Mouse (Mus musculus): Measurements from ENCODE around the gene Emc4. TPM values are rescaled to one million over a fixed set of nuclear protein-coding genes. Genes with fewer than 3 reads are reported as not detected.

Gene Emc4
- polyA plus RNA-seq, 1 experiment, result 84.9 TPM

DNA sequence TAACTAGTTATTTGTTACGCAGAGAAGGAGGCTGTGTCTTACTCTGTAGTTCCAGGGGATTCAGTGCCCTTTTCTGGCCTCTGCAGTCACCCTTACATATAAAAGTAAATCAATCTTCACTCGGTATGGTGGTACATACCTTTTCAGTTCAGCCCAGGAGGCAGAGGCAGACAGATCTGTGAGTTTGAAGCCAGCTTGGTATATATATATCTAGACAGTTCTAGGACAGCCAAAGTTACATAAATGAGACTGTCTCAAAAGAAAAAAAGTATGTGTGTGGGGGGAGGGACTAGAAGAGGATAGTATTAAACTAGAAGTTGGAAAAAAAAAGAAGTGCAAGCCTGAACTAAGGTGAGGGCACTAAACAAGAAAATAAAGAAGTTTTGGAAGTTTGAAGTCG, 19.6 kb downstream of the Emc4 start:
- no peak for DNase-seq (ENCODE audit: low read depth, low spot score)
- WGBS, result 88% methylated on average over 3 of the region's 3 CpGs

GRCm38 (mm10) chr2:112341117-112341516, 26.7 kb downstream of the Emc4 start:
- no peak for DNase-seq (ENCODE audit: low read depth, low spot score)
- WGBS, result 64% methylated on average over 3 of the region's 3 CpGs

DNA sequence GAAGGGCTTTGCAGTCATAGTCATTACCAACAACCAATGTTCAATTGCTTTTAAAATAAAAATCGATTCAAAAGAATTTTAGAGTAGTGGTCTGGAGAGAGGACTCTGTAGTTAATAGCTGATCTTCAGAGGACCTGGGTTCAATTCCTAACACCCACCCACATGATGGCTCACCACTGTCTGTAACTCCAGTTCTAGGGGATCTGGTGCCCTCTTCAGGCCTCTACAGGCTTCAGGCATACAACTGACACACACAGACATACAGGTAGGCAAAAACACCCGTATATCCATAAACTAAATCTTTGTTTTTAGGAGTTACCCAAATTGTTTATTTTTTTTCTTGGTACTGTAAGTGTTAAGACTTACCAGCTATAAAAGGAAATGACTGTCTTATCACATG, 28.1 kb downstream of the Emc4 start:
- no peak for DNase-seq (ENCODE audit: low read depth, low spot score)
- 83% methylated on average over 2 of the region's 2 CpGs for WGBS

- 92% methylated on average over 6 of the region's 6 CpGs for WGBS
- DNase-seq (ENCODE audit: low read depth, low spot score), result no peak
Observed at GRCm38 (mm10) chr2:112337211-112337610, 30.6 kb downstream of the Emc4 start.

DNA sequence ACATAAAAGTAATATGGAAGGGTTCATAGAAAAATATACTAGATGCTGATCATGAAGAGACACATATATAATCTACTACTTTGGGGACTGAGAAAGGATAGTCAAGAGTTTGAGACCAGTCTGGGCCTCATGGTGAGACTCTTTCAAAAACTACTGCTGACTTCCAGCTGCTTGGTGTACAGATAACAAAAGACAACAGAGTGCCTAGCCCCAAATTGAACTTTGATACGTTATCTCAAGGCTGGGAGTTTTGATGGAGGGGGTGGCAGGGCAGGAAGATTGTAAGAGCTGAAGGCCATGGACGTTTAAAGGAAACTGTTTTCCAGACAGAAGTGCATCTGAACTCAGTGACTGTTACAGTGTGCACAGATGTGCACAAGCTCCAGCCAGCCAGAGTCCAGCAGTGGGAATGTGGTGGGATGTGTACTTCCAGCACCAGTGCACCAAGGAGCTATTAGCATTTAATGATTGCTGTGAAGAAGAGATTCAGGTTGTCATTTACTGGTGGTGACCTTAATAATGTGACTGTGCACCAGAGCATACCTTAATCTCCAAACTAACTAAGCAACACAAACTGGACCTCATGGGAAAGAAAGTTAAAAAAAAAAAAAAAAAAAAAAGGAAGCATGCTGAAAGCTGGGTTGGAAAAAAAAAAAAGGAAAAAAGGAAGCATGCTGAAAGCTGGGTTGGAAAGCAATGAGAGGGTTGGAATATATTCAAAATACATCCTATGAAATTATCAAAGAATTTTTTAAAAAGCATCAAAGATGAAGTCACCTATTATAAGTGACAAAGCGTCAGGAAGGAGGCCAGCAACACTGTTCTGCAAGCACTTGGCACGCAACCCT, 35.6 kb downstream of the Emc4 start:
- 41% methylated on average over 4 of the region's 4 CpGs for WGBS
- no peak for DNase-seq (ENCODE audit: low read depth, low spot score)

DNA sequence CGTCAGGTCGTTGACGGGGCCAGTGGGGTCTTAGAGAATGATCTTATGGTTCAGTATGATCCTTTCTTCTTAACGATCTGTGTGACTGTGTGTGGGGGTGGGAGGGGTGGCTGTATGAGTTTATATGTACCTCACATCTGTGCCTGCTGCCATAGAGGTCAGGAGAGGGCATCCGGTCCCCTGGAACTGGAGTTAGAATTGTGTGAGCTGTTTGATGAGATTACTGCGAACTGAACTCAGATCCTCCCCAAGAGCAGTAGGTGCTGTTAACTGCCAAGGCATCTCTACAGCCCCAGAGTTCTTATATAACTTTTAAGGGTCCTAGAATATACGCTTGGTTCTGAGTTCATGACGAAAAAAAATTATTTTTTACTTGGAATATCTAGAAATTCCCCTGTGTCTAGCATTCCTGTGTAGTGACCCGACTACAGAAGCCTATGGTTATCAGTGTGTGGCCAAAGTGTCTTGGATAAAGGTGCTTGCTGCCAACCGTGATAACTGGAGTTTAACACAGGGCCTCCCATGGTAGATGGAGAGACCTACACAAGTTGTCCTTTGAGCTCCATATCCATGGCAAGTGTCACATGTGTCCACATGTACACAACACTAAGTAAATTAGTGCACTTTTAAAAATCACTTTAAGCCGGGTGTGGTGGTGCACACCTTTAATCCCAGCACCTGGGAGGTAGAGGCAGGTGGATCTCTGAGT, 39.6 kb downstream of the Emc4 start:
- WGBS, result 78% methylated on average over 11 of the region's 11 CpGs
- no peak for DNase-seq (ENCODE audit: low read depth, low spot score)

GRCm38 (mm10) chr2:112318905-112319304, 48.9 kb downstream of the Emc4 start:
- WGBS, result 40% methylated on average over 7 of the region's 7 CpGs
- no peak for DNase-seq (ENCODE audit: low read depth, low spot score)

DNA sequence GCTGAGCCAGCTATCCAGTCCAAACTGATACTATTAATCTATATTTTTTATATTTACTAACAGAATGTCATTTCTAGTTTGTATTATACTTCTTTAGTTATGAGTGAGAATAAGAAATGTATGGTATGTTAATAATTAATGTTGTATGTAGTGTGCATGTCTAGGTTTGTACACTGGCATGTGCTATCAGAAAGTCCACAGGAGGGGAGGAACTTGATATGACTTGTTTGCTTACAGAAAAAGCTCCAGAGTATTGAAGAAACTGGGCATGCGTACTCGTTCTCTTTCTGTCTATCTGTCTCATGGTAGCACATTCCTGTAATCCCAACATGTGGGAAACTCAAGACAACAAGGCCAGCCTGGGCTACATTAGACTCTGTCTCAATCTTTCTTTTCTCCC, 49.6 kb downstream of the Emc4 start:
- DNase-seq (ENCODE audit: low read depth, low spot score), result no peak
- WGBS, result 68% methylated on average over 2 of the region's 2 CpGs

DNA sequence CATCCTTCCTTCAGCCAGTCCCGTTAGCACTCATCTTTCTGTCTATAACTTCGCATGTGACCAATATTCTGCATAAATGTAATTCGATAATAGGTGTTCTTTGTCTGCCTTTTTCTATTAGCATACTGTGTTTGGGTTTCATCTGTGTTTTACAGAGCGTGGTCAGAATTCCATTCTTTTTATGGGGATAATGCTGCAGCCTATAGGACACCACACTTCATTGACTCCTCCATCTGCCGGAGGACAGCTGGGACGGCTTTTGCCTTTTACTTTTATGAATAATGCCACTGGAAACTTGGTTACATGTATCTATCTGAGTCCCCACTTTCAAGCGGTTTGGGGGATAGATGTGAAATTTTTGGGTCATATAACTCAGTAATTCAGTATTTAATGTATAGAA, 52.2 kb downstream of the Emc4 start:
- 93% methylated on average over 7 of the region's 7 CpGs for WGBS
- DNase-seq (ENCODE audit: low read depth, low spot score), result no peak

Other genes with a start within 250 kb of the Emc4 start
- gene Olfr1316, start 233.1 kb downstream of the Emc4 start, polyA plus RNA-seq (2012; rRNA removed), result not detected in 2 replicates
- gene Olfr1317, start 227.7 kb downstream of the Emc4 start, polyA plus RNA-seq (2012; rRNA removed), result not detected in 2 replicates
- not detected in 2 replicates for gene Olfr1318, start 213.8 kb downstream of the Emc4 start, polyA plus RNA-seq (2012; rRNA removed)
- 55.7 and 150 TPM in 2 replicates for gene Lpcat4, start 128.6 kb downstream of the Emc4 start, polyA plus RNA-seq (2012; rRNA removed)
- gene Nutm1, start 108.7 kb downstream of the Emc4 start, polyA plus RNA-seq (2012; rRNA removed), result not detected in 2 replicates
- gene Nop10, start 106.1 kb downstream of the Emc4 start, polyA plus RNA-seq (2012; rRNA removed), result 96.1 and 105 TPM in 2 replicates
- 15.2 and 32.1 TPM in 2 replicates for gene Slc12a6, start 102.2 kb downstream of the Emc4 start, polyA plus RNA-seq (2012; rRNA removed)
- gene Gm21985, start 101.7 kb downstream of the Emc4 start, polyA plus RNA-seq (2012; rRNA removed), result 0.02 TPM in 1 of 2 replicates, not detected in the other
- gene Katnbl1, start 11.2 kb upstream of the Emc4 start, polyA plus RNA-seq (2012; rRNA removed), result 1.8 and 2.2 TPM in 2 replicates
- 6.4 and 6.6 TPM in 2 replicates for gene Emc7, start 87.0 kb upstream of the Emc4 start, polyA plus RNA-seq (2012; rRNA removed)
- not detected in 2 replicates for gene Chrm5, start 112.7 kb upstream of the Emc4 start, polyA plus RNA-seq (2012; rRNA removed)
- 8.5 and 9.6 TPM in 2 replicates for gene Aven, start 124.9 kb upstream of the Emc4 start, polyA plus RNA-seq (2012; rRNA removed)

Measured in large intestine, adult 2 months (tissue).